Mouse (Mus musculus): ENCODE data around the gene Cdc37. TPM values are rescaled to one million over a fixed set of nuclear protein-coding genes. Genes with fewer than 3 reads are reported as not detected.

Gene Cdc37
- polyA plus RNA-seq, 1 experiment: 164 TPM

GRCm38 (mm10) chr9:21117073-21117472 is 32.7 kb downstream of the Cdc37 start:
- H3K4me3 ChIP-seq (ENCODE audit: low read depth, low read length): no peak overlapping the region
- H3K9me3 ChIP-seq (replicated peaks; ENCODE audit: control insufficient read depth, insufficient read depth, low read length, poor library complexity, severe bottlenecking): no peaks in the 10 kb centered on the region
- H3K9ac ChIP-seq (ENCODE audit: low read depth, poor library complexity, severe bottlenecking): no peak overlapping the region
- H3K36me3 ChIP-seq (ENCODE audit: control insufficient read depth, insufficient read depth, low read length, poor library complexity, severe bottlenecking): no peaks in the 10 kb centered on the region
- TF ChIP-seq POLR2A (IDR thresholded peaks at IDR 0.05; ENCODE audit: insufficient read depth, low read length) (no peak), CTCF (IDR thresholded peaks at IDR 0.05; ENCODE audit: low read depth, low read length) (no peak), EP300 (IDR thresholded peaks at IDR 0.05; ENCODE audit: insufficient read depth, low read depth, low read length) (no peak)
- H3K27ac ChIP-seq (ENCODE audit: insufficient read depth, low read length): no peak overlapping the region
- H3K27me3 ChIP-seq (ENCODE audit: control insufficient read depth, insufficient read depth, low read length, poor library complexity, severe bottlenecking): no peaks in the 10 kb centered on the region
- no peaks in the 10 kb centered on the region for H3K4me1 ChIP-seq (ENCODE audit: control insufficient read depth, insufficient read depth, low read length)

DNA sequence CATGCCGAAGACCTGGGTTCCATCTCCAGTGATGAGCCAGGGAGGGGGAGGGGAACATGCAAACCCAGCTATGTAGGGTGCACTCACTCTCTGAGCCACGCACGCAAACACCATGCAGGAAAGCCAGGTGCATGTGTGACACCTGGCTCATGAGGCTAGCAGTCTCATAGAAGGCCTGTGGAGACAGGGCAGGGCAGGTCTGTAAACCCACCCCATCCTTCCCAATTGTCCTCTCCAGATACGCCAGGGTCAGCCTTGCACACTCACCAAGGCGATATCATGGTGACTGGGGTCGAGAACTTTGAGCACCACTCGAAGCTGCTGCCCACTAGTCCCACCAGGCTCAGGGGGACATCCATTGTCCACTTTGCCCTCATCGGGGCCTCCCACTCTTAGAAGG is 34.7 kb downstream of the Cdc37 start:
- H3K9ac ChIP-seq (ENCODE audit: low read depth, poor library complexity, severe bottlenecking): no peak overlapping the region
- H3K27ac ChIP-seq (ENCODE audit: insufficient read depth, low read length): no peak overlapping the region
- no peak overlapping the region for H3K4me3 ChIP-seq (ENCODE audit: low read depth, low read length)
- no peaks in the 10 kb centered on the region for H3K4me1 ChIP-seq (ENCODE audit: control insufficient read depth, insufficient read depth, low read length)
- TF ChIP-seq CTCF (IDR thresholded peaks at IDR 0.05; ENCODE audit: low read depth, low read length) (no peak), POLR2A (IDR thresholded peaks at IDR 0.05; ENCODE audit: insufficient read depth, low read length) (no peak), EP300 (IDR thresholded peaks at IDR 0.05; ENCODE audit: insufficient read depth, low read depth, low read length) (no peak)
- H3K27me3 ChIP-seq (ENCODE audit: control insufficient read depth, insufficient read depth, low read length, poor library complexity, severe bottlenecking): no peaks in the 10 kb centered on the region
- no peaks in the 10 kb centered on the region for H3K9me3 ChIP-seq (replicated peaks; ENCODE audit: control insufficient read depth, insufficient read depth, low read length, poor library complexity, severe bottlenecking)
- no peaks in the 10 kb centered on the region for H3K36me3 ChIP-seq (ENCODE audit: control insufficient read depth, insufficient read depth, low read length, poor library complexity, severe bottlenecking)

DNA sequence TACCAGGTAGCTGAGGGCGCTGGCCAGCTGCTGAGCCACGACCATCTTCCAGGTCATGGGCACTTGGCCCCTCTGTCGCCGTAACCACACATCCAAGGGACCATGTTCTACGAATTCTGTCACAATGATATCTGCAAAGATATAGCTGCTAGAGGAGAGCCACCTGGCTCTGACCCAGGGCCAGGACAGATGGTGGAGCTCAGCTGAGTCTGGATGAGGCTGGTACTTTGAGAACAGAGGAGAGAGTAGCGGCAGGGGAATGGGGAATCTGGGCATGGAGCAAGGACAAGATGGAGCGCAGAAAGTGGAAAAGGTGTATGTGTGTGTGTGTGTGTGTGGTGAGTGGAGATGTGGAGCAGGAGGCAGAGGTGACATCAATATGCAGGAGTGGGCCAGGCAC is 35.6 kb downstream of the Cdc37 start:
- no peaks in the 10 kb centered on the region for H3K27me3 ChIP-seq (ENCODE audit: control insufficient read depth, insufficient read depth, low read length, poor library complexity, severe bottlenecking)
- no peaks in the 10 kb centered on the region for H3K4me1 ChIP-seq (ENCODE audit: control insufficient read depth, insufficient read depth, low read length)
- TF ChIP-seq POLR2A (IDR thresholded peaks at IDR 0.05; ENCODE audit: insufficient read depth, low read length): no peak
- TF ChIP-seq EP300 (IDR thresholded peaks at IDR 0.05; ENCODE audit: insufficient read depth, low read depth, low read length): no peak
- no peak for TF ChIP-seq CTCF (IDR thresholded peaks at IDR 0.05; ENCODE audit: low read depth, low read length)
- H3K9ac ChIP-seq (ENCODE audit: low read depth, poor library complexity, severe bottlenecking): no peak overlapping the region
- H3K9me3 ChIP-seq (replicated peaks; ENCODE audit: control insufficient read depth, insufficient read depth, low read length, poor library complexity, severe bottlenecking): no peaks in the 10 kb centered on the region
- no peak overlapping the region for H3K4me3 ChIP-seq (ENCODE audit: low read depth, low read length)
- no peak overlapping the region for H3K27ac ChIP-seq (ENCODE audit: insufficient read depth, low read length)
- H3K36me3 ChIP-seq (ENCODE audit: control insufficient read depth, insufficient read depth, low read length, poor library complexity, severe bottlenecking): no peaks in the 10 kb centered on the region

DNA sequence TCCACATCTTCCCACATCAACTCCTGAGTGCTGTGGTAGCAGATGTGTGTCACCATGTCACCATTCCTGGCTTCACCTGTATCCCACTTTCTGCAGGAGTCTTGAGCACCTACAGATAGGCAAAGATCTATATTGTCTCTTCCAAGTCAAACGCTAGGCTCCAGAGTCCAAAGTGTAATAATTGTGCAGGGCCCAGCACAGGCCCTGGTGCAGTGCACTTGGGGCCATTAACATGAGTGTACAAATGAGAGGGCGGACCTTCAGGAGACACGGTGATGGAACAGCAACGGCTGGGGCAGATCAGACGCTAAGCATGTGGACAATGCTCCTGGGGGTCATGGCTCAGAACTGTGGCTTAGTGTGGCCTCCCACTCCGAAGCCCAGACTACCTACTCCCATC is 36.0 kb downstream of the Cdc37 start:
- H3K27ac ChIP-seq (ENCODE audit: insufficient read depth, low read length): no peak overlapping the region
- no peaks in the 10 kb centered on the region for H3K27me3 ChIP-seq (ENCODE audit: control insufficient read depth, insufficient read depth, low read length, poor library complexity, severe bottlenecking)
- H3K9ac ChIP-seq (ENCODE audit: low read depth, poor library complexity, severe bottlenecking): no peak overlapping the region
- H3K4me1 ChIP-seq (ENCODE audit: control insufficient read depth, insufficient read depth, low read length): no peaks in the 10 kb centered on the region
- no peak overlapping the region for H3K4me3 ChIP-seq (ENCODE audit: low read depth, low read length)
- TF ChIP-seq EP300 (IDR thresholded peaks at IDR 0.05; ENCODE audit: insufficient read depth, low read depth, low read length): no peak
- TF ChIP-seq CTCF (IDR thresholded peaks at IDR 0.05; ENCODE audit: low read depth, low read length): no peak
- no peak for TF ChIP-seq POLR2A (IDR thresholded peaks at IDR 0.05; ENCODE audit: insufficient read depth, low read length)
- no peaks in the 10 kb centered on the region for H3K36me3 ChIP-seq (ENCODE audit: control insufficient read depth, insufficient read depth, low read length, poor library complexity, severe bottlenecking)
- no peaks in the 10 kb centered on the region for H3K9me3 ChIP-seq (replicated peaks; ENCODE audit: control insufficient read depth, insufficient read depth, low read length, poor library complexity, severe bottlenecking)

DNA sequence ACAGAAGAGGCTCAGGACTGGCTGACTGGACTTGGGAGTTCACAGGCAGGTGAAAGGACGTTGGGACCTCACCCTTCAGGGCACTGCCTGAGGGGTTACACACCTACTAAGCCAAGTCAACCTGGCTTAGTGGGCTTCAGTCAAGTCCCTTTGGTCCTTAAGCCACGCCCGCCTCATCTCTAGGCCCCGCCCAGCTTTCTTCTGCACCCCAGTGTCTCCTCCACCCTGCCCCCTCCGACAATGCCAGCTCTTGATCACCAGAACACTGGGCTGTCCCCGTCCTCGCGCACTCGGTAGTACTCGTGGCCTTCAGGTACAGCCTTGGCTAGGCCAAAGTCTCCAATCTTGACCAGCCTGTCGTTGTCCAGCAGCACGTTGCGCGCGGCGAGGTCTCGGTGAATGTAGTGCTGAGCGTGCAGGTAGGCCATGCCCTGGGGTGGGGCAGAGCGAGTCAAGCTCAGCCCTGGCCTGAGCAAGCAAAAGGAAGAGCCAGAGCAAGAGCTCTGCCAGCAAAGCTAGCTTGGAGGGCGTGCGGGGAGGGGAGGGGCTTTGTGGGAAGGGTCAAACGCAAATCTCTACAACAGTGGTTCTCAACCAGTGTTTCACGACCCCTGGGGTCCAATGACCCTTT is 42.1 kb downstream of the Cdc37 start:
- TF ChIP-seq EP300 (IDR thresholded peaks at IDR 0.05; ENCODE audit: insufficient read depth, low read depth, low read length) (no peak), POLR2A (IDR thresholded peaks at IDR 0.05; ENCODE audit: insufficient read depth, low read length) (no peak), CTCF (IDR thresholded peaks at IDR 0.05; ENCODE audit: low read depth, low read length) (no peak)
- Histone ChIP-seq H3K9me3 (replicated peaks; ENCODE audit: control insufficient read depth, insufficient read depth, low read length, poor library complexity, severe bottlenecking) (no peaks in the 10 kb centered on the region), H3K9ac (ENCODE audit: low read depth, poor library complexity, severe bottlenecking) (no peak overlapping the region), H3K27ac (ENCODE audit: insufficient read depth, low read length) (no peak overlapping the region), H3K27me3 (ENCODE audit: control insufficient read depth, insufficient read depth, low read length, poor library complexity, severe bottlenecking) (no peaks in the 10 kb centered on the region), H3K4me3 (ENCODE audit: low read depth, low read length) (no peak overlapping the region), H3K4me1 (ENCODE audit: control insufficient read depth, insufficient read depth, low read length) (no peaks in the 10 kb centered on the region), H3K36me3 (ENCODE audit: control insufficient read depth, insufficient read depth, low read length, poor library complexity, severe bottlenecking) (no peaks in the 10 kb centered on the region)

- H3K4me3 ChIP-seq (ENCODE audit: low read depth, low read length): no peak overlapping the region
- no peak overlapping the region for H3K9ac ChIP-seq (ENCODE audit: low read depth, poor library complexity, severe bottlenecking)
- no peaks in the 10 kb centered on the region for H3K36me3 ChIP-seq (ENCODE audit: control insufficient read depth, insufficient read depth, low read length, poor library complexity, severe bottlenecking)
- H3K9me3 ChIP-seq (replicated peaks; ENCODE audit: control insufficient read depth, insufficient read depth, low read length, poor library complexity, severe bottlenecking): no peaks in the 10 kb centered on the region
- TF ChIP-seq POLR2A (IDR thresholded peaks at IDR 0.05; ENCODE audit: insufficient read depth, low read length) (no peak), EP300 (IDR thresholded peaks at IDR 0.05; ENCODE audit: insufficient read depth, low read depth, low read length) (no peak), CTCF (IDR thresholded peaks at IDR 0.05; ENCODE audit: low read depth, low read length) (no peak)
- no peak overlapping the region for H3K27ac ChIP-seq (ENCODE audit: insufficient read depth, low read length)
- H3K27me3 ChIP-seq (ENCODE audit: control insufficient read depth, insufficient read depth, low read length, poor library complexity, severe bottlenecking): no peaks in the 10 kb centered on the region
- H3K4me1 ChIP-seq (ENCODE audit: control insufficient read depth, insufficient read depth, low read length): no peaks in the 10 kb centered on the region
These were observed 43.8 kb downstream of the Cdc37 start for GRCm38 (mm10) chr9:21105760-21106564.

Measured in ES-Bruce4 (cell line).